Mouse (Mus musculus): ENCODE data around the gene Ddit4l. TPM values are rescaled to one million over a fixed set of nuclear protein-coding genes. Genes with fewer than 3 reads are reported as not detected.

Ddit4l gene
- polyA plus RNA-seq, 1 experiment from 2014 or later = 8.2 TPM

GRCm38 (mm10) chr3:137622895-137623580, 1.6 kb downstream of the Ddit4l start:
- 0 out of 2 replicates have a peak overlapping the region, but pooled peaks have one; percentile 39 for H3K9ac ChIP-seq (replicated peaks)
- H3K4me3 ChIP-seq = peak overlapping the region; percentile 45
- WGBS = 29% methylated on average over 14 of the region's 14 CpGs
- ATAC-seq (replicated peaks) = peak; percentile 39
- no peaks in the 10 kb centered on the region for H3K9me3 ChIP-seq
- H3K27me3 ChIP-seq = peaks cover 10% of the 10 kb centered on the region; the same call in 1 of the 2 replicates
- H3K36me3 ChIP-seq = no peaks in the 10 kb centered on the region
- H3K4me2 ChIP-seq (replicated peaks) = peak overlapping the region; percentile 88
- H3K4me1 ChIP-seq = peaks cover 14% of the 10 kb centered on the region
- H3K27ac ChIP-seq (replicated peaks) = no peak overlapping the region

GRCm38 (mm10) chr3:137623581-137624362, 2.4 kb downstream of the Ddit4l start:
- H3K9ac ChIP-seq (replicated peaks) = peak overlapping the region; percentile 39
- WGBS = under 1% methylated on average over 46 of the region's 47 CpGs
- peak; percentile 93 for ATAC-seq (replicated peaks)
- peak overlapping the region; percentile 45 for H3K4me3 ChIP-seq
- peak overlapping the region; percentile 88 for H3K4me2 ChIP-seq (replicated peaks)
- H3K9me3 ChIP-seq = no peaks in the 10 kb centered on the region
- H3K27me3 ChIP-seq = peaks cover 10% of the 10 kb centered on the region; the same call in 1 of the 2 replicates
- no peaks in the 10 kb centered on the region for H3K36me3 ChIP-seq
- no peak overlapping the region for H3K27ac ChIP-seq (replicated peaks)
- peaks cover 14% of the 10 kb centered on the region for H3K4me1 ChIP-seq

GRCm38 (mm10) chr3:137625054-137625453, 3.6 kb downstream of the Ddit4l start:
- 51% methylated on average over 5 of the region's 5 CpGs for WGBS
- H3K27ac ChIP-seq (replicated peaks) = no peak overlapping the region
- no peak overlapping the region for H3K4me3 ChIP-seq
- H3K9ac ChIP-seq (replicated peaks) = no peak overlapping the region
- H3K36me3 ChIP-seq = no peaks in the 10 kb centered on the region
- peaks cover 14% of the 10 kb centered on the region for H3K4me1 ChIP-seq
- peaks cover 10% of the 10 kb centered on the region; the same call in 1 of the 2 replicates for H3K27me3 ChIP-seq
- no peaks in the 10 kb centered on the region for H3K9me3 ChIP-seq
- ATAC-seq (replicated peaks) = no peak
- no peak overlapping the region for H3K4me2 ChIP-seq (replicated peaks)

DNA sequence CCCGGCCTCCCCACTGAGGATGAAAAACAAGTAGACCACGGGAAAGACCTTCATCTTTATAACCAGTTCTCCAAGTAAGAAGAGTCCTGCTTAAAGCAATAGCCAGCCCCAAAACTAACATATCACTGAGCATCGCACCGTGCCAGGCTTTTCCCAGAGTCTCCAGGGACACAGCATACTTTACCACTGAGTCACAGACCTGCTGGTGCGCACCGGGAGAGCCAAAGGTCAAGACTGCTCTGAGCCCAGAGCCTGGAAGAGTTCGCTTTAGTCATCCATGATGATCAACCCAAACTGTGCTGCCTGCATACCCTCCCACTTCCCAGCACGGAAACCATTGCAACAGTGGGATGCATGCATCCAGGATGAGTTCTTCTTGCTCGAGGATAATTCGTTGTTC, 12.3 kb downstream of the Ddit4l start:
- H3K27ac ChIP-seq (replicated peaks) = no peak overlapping the region
- no peak overlapping the region for H3K4me2 ChIP-seq (replicated peaks)
- no peaks in the 10 kb centered on the region for H3K27me3 ChIP-seq
- H3K4me3 ChIP-seq = no peak overlapping the region
- 88% methylated on average over 10 of the region's 10 CpGs for WGBS
- no peak for ATAC-seq (replicated peaks)
- H3K9ac ChIP-seq (replicated peaks) = no peak overlapping the region
- H3K4me1 ChIP-seq = no peaks in the 10 kb centered on the region
- no peaks in the 10 kb centered on the region for H3K9me3 ChIP-seq
- no peaks in the 10 kb centered on the region for H3K36me3 ChIP-seq

- Histone ChIP-seq H3K4me2 (replicated peaks) (no peak overlapping the region), H3K9me3 (no peaks in the 10 kb centered on the region), H3K4me1 (no peaks in the 10 kb centered on the region), H3K36me3 (no peaks in the 10 kb centered on the region), H3K4me3 (no peak overlapping the region), H3K27me3 (no peaks in the 10 kb centered on the region), H3K27ac (replicated peaks) (no peak overlapping the region), H3K9ac (replicated peaks) (no peak overlapping the region)
- no peak for ATAC-seq (replicated peaks)
- WGBS = 88% methylated on average over 4 of the region's 4 CpGs
These were observed 15.2 kb downstream of the Ddit4l start for GRCm38 (mm10) chr3:137636571-137636970.

DNA sequence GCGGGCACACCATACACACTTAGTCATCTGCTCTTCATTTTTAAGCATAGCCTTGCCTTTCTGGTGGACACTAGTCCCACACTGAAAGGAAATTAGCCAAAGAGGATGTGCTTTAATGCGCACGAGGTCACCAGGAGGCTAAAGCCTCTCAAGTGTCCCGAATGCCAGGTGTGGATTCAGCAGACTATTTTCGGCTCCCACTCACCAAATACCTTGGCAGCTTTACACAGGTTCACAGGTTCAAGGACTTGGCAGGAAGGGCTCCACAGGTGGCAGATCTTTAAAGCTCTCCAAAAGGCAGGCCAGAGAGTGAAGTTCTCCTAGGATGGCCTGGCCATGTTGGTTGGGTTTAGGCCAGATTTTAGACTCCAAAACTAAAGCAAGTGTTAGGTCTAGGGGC, 19.8 kb downstream of the Ddit4l start:
- Histone ChIP-seq H3K9ac (replicated peaks) (no peak overlapping the region), H3K4me2 (replicated peaks) (no peak overlapping the region), H3K27ac (replicated peaks) (no peak overlapping the region), H3K9me3 (no peaks in the 10 kb centered on the region), H3K4me3 (no peak overlapping the region), H3K4me1 (peaks cover 8% of the 10 kb centered on the region; the same call in 1 of the 2 replicates), H3K36me3 (no peaks in the 10 kb centered on the region), H3K27me3 (no peaks in the 10 kb centered on the region)
- WGBS = 94% methylated on average over 5 of the region's 5 CpGs
- ATAC-seq (replicated peaks) = no peak

DNA sequence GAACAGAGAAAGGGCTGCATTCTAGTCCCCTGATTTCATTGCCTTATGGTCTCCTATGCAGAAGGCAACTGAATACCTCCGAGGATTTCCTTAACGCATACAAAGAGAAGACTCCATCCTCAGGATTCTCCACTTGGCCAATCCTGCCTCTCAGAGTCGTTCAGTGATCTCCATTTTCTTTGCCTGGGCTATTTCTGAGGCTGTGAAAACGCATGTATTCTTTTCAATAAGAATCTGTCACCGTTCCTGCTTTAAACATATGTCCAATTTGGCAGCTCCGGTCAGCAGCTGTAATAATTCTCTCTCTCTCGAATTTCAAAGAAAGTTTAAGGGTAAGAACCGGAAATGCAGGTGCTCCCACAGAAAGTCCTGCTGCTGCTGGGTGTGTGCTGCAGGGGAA, 20.7 kb downstream of the Ddit4l start:
- WGBS = 32% methylated on average over 8 of the region's 8 CpGs
- ATAC-seq (replicated peaks) = no peak
- H3K27me3 ChIP-seq = no peaks in the 10 kb centered on the region
- no peaks in the 10 kb centered on the region for H3K9me3 ChIP-seq
- H3K4me1 ChIP-seq = peaks cover 8% of the 10 kb centered on the region; the same call in 1 of the 2 replicates
- no peak overlapping the region for H3K9ac ChIP-seq (replicated peaks)
- H3K27ac ChIP-seq (replicated peaks) = no peak overlapping the region
- no peak overlapping the region for H3K4me3 ChIP-seq
- H3K4me2 ChIP-seq (replicated peaks) = no peak overlapping the region
- H3K36me3 ChIP-seq = no peaks in the 10 kb centered on the region

DNA sequence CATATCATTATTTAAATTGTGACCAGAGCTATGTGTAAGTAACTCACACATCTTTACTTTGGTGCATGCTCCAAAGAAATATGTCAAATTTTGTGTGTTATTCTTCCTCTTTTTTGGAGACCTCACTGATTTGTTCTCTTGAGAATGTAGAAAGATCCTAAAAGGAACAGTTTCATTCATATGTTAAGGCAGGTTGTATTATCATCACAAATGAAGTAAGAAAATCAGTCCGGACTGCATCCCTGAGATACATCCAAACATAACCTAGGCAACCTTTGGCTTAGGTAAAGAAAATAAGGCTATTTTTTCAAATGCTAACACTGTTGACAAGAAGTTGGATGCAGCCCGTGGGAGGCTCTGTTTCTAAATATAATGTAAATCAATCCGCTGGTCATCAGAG, 21.2 kb downstream of the Ddit4l start:
- WGBS = 63% methylated on average over 3 of the region's 3 CpGs
- no peaks in the 10 kb centered on the region for H3K9me3 ChIP-seq
- no peaks in the 10 kb centered on the region for H3K36me3 ChIP-seq
- ATAC-seq (replicated peaks) = no peak
- H3K4me3 ChIP-seq = no peak overlapping the region
- H3K9ac ChIP-seq (replicated peaks) = no peak overlapping the region
- H3K27me3 ChIP-seq = no peaks in the 10 kb centered on the region
- H3K27ac ChIP-seq (replicated peaks) = no peak overlapping the region
- H3K4me2 ChIP-seq (replicated peaks) = no peak overlapping the region
- H3K4me1 ChIP-seq = peaks cover 8% of the 10 kb centered on the region; the same call in 1 of the 2 replicates

DNA sequence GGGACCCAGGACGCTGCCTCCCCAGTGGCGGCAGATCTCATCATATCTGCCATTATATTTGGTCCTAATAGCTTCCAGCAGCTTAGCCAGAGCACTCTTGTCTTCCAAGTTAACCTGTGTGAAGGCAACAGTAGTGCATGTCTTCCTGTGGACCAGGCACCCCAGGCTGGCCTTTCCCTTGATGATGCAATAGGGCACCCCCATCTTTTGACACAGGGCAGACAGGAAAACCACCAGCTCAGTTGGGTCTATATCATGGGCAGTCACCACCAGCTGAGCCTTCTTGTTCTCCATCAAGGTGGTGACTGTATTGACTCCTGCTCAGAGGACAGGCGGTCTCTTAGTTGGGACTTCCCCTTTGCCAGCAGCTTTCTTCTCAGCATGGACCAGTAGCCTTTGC, 22.7 kb downstream of the Ddit4l start:
- Histone ChIP-seq H3K27me3 (no peaks in the 10 kb centered on the region), H3K4me1 (peaks cover 16% of the 10 kb centered on the region), H3K9ac (replicated peaks) (no peak overlapping the region), H3K4me2 (replicated peaks) (no peak overlapping the region), H3K27ac (replicated peaks) (no peak overlapping the region), H3K9me3 (no peaks in the 10 kb centered on the region), H3K4me3 (no peak overlapping the region), H3K36me3 (no peaks in the 10 kb centered on the region)
- ATAC-seq (replicated peaks) = no peak
- 95% methylated on average over 3 of the region's 3 CpGs for WGBS

GRCm38 (mm10) chr3:137644947-137645346, 23.5 kb downstream of the Ddit4l start:
- H3K4me1 ChIP-seq = peaks cover 20% of the 10 kb centered on the region

DNA sequence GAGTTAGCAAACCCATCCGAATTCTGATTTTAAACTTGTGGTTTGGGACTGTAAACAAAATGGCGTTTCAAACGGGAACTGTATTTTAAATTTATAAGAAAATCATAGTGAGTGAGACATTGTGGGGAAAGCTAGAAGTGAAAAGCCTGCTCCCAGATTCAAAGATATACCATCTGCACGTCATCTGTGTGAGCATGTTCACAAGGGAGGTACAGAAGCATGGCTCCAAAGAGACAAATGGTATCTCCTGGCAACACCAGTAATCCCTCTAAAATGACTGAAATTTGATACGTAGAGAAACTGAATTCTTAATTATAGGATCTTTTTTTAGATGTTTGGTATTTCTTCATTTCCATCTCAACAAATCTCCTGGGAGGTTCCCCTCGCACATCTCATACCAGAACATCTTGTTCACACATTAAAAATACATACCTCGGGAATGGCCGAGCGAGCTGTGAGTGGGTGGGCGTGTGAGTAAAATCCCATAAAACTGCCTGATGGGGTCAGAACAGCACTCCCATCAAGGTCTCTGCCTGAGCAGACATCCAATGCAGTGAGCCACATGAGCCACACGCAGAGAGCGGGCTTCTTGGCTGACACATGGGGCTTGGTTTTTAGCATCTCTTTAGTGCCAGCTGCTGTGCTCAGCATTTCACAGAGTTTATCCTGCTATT, 26.2 kb downstream of the Ddit4l start:
- ATAC-seq (replicated peaks) = peak; percentile 87
- Histone ChIP-seq H3K36me3 (no peaks in the 10 kb centered on the region), H3K27ac (replicated peaks) (peak overlapping the region; percentile 76), H3K4me2 (replicated peaks) (no peak overlapping the region), H3K4me1 (peaks cover 13% of the 10 kb centered on the region), H3K9ac (replicated peaks) (no peak overlapping the region), H3K27me3 (no peaks in the 10 kb centered on the region), H3K4me3 (no peak overlapping the region), H3K9me3 (no peaks in the 10 kb centered on the region)
- 65% methylated on average over 12 of the region's 12 CpGs for WGBS

More at GRCm38 (mm10) chr3:137644947-137645346, 23.5 kb downstream of the Ddit4l start:
- no peak overlapping the region for H3K27ac ChIP-seq (replicated peaks)
- 75% methylated on average over 6 of the region's 6 CpGs for WGBS
- H3K9me3 ChIP-seq = no peaks in the 10 kb centered on the region
- ATAC-seq (replicated peaks) = no peak
- no peaks in the 10 kb centered on the region for H3K36me3 ChIP-seq
- no peak overlapping the region for H3K4me2 ChIP-seq (replicated peaks)
- H3K9ac ChIP-seq (replicated peaks) = no peak overlapping the region
- H3K4me3 ChIP-seq = no peak overlapping the region
- H3K27me3 ChIP-seq = no peaks in the 10 kb centered on the region

DNA sequence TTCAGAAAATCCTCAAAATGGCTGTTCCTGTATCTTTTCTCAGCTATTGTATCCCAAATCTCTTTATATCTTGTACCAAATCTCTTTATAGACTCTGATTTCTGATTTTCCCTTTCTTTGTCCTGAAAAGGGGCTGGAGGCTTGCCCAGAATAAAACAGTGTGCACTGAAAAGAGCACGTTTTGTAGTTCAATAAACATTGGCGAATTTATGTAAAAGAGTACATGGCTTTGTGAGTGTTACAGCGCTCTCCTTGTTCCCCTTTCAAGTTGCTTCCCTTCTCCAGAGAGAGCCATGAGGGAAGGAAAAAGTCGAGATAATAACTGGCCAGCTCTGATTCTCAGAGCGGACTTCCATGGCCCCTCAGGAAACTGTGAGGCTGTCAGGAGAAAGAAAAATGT, 27.7 kb downstream of the Ddit4l start:
- H3K9me3 ChIP-seq = no peaks in the 10 kb centered on the region
- ATAC-seq (replicated peaks) = no peak; the same call in 1 of the 2 replicates
- WGBS = 14% methylated on average over 5 of the region's 5 CpGs
- H3K4me3 ChIP-seq = no peak overlapping the region
- no peaks in the 10 kb centered on the region for H3K27me3 ChIP-seq
- no peak overlapping the region for H3K4me2 ChIP-seq (replicated peaks)
- no peaks in the 10 kb centered on the region for H3K36me3 ChIP-seq
- H3K27ac ChIP-seq (replicated peaks) = no peak overlapping the region
- no peak overlapping the region for H3K9ac ChIP-seq (replicated peaks)
- H3K4me1 ChIP-seq = peaks cover 12% of the 10 kb centered on the region
